Mouse (Mus musculus): ENCODE measurements around the gene Kif1a.

- TF ChIP-seq EP300 (IDR thresholded peaks at IDR 0.05; ENCODE audit: low read depth in 1 of 2, low read length in 2 of 2) (no peak), ETS1 (IDR thresholded peaks at IDR 0.05; ENCODE audit: low read depth, low read length) (no peak), TAL1 (IDR thresholded peaks at IDR 0.05; ENCODE audit: low read length) (no peak), TBP (IDR thresholded peaks at IDR 0.05; ENCODE audit: low read depth, low read length) (no peak), CTCF (IDR thresholded peaks at IDR 0.05 in 2 of 3, conservative IDR thresholded peaks at IDR 0.05 in 1 of 3; ENCODE audit: control insufficient read depth in 1 of 3, insufficient read depth in 1 of 3, low read depth in 2 of 3, low read length in 3 of 3, poor library complexity in 1 of 3, severe bottlenecking in 1 of 3) (no peak), POLR2AphosphoS5 (IDR thresholded peaks at IDR 0.05; ENCODE audit: borderline replicate concordance, low read depth, low read length) (no peak), HCFC1 (IDR thresholded peaks at IDR 0.05; ENCODE audit: low read depth, low read length) (no peak), RCOR1 (IDR thresholded peaks at IDR 0.05; ENCODE audit: low read depth, low read length) (no peak), KAT2A (conservative IDR thresholded peaks at IDR 0.05; ENCODE audit: low read depth, low read length) (no peak), ZC3H11A (IDR thresholded peaks at IDR 0.05; ENCODE audit: low read depth, low read length) (no peak), USF1 (IDR thresholded peaks at IDR 0.05; ENCODE audit: low read depth, low read length) (no peak), POLR2A (IDR thresholded peaks at IDR 0.05; ENCODE audit: control insufficient read depth in 1 of 2, insufficient read depth in 1 of 2, low read depth in 1 of 2, low read length in 2 of 2, poor library complexity in 1 of 2) (no peak), MYC (IDR thresholded peaks at IDR 0.05; ENCODE audit: low read depth, low read length) (no peak)
These were observed 71.7 kb downstream of the Kif1a start for GRCm38 (mm10) chr1:93030060-93030459.

Measured in MEL (cell line).